29 mouse cellular contexts compared by ENCODE assay signal in genomic region chr1:163657056-163657455, GRCm38 (mm10).
DNase-seq lines count a peak whose midpoint lies in the region; ATAC-seq and TF ChIP-seq lines count a peak whose summit lies in the region.
"Had no signal": no experiment of that assay in that cellular context is flagged by ENCODE, and none has a peak within 500 bp of the region (broad histone marks: within the 10 kb centered on the region; RNA-seq: fewer than 3 reads in every experiment).

No protein-coding gene starts in this region.

- DNase-seq in embryo, embryonic 10 days (ENCODE audit: low spot score), result peak; percentile 22
- no peak for DNase-seq in embryo, embryonic 9.5 days (ENCODE audit: extremely low spot score)
- DNase-seq in 3T3-L1 (ENCODE audit: low read depth, low spot score), result peak; percentile 75
- no peak for DNase-seq in thymus, postnatal 36 days
- no peak for DNase-seq in cerebellum, adult 9-10 months
- DNase-seq: adrenal gland, adult 2 months; adrenal gland, postnatal 14 days; B cell, adult 2 months; cerebellum, adult 11 months; cerebellum, adult 2 months; cerebellum, postnatal 10 days; cerebellum, postnatal 36 days; gastrocnemius, adult 2 months; gastrocnemius, postnatal 14 days; heart, adult 11 months; heart, postnatal 36 days had no signal

- no peak for TF ChIP-seq POLR2A in embryonic fibroblast, embryonic 13.5 days (IDR thresholded peaks at IDR 0.05; ENCODE audit: low read depth, low read length)

- no peak overlapping the region for H3K4me3 ChIP-seq in embryonic facial prominence, embryonic 12.5 days
- H3K4me3 ChIP-seq in embryonic fibroblast, embryonic 13.5 days (ENCODE audit: insufficient read depth, low read length), result no peak overlapping the region
- H3K4me3 ChIP-seq in intestine, embryonic 16.5 days (ENCODE audit: low read length), result no peak overlapping the region
- H3K4me3 ChIP-seq: forebrain, embryonic 10.5 days; forebrain, embryonic 13.5 days; gastrocnemius, adult 2 months; hindbrain, embryonic 10.5 days; hindbrain, embryonic 13.5 days; intestine, embryonic 15.5 days had no signal

- no peaks in the 10 kb centered on the region for H3K36me3 ChIP-seq in embryonic facial prominence, embryonic 12.5 days
- no peaks in the 10 kb centered on the region for H3K36me3 ChIP-seq in intestine, embryonic 16.5 days (ENCODE audit: control insufficient read depth, insufficient read depth, low read length)
- H3K36me3 ChIP-seq: forebrain, embryonic 10.5 days; G1E; hindbrain, embryonic 10.5 days; hindbrain, embryonic 13.5 days; intestine, embryonic 15.5 days had no signal

- WGBS in embryonic facial prominence, embryonic 12.5 days, result 29% methylated on average over 2 of the region's 2 CpGs
- WGBS in intestine, embryonic 16.5 days, result 14% methylated on average over 2 of the region's 2 CpGs

- no peak for ATAC-seq in embryonic facial prominence, embryonic 12.5 days (ENCODE audit: insufficient number of reproducible peaks, insufficient read depth, low FRiP score, low TSS enrichment)
- no peak for ATAC-seq in intestine, embryonic 16.5 days
- ATAC-seq: forebrain, embryonic 13.5 days; forebrain, embryonic 16.5 days; hindbrain, embryonic 16.5 days; intestine, embryonic 15.5 days had no signal

- no peaks in the 10 kb centered on the region for H3K27me3 ChIP-seq in embryonic facial prominence, embryonic 12.5 days
- H3K27me3 ChIP-seq in intestine, embryonic 16.5 days (replicated peaks; ENCODE audit: control insufficient read depth, insufficient read depth, low read length), result no peaks in the 10 kb centered on the region
- H3K27me3 ChIP-seq: CH12.LX; forebrain, embryonic 13.5 days; hindbrain, embryonic 13.5 days; intestine, embryonic 15.5 days had no signal

- peak overlapping the region; percentile 67; the same call in 1 of the 2 replicates for H3K27ac ChIP-seq in embryonic facial prominence, embryonic 12.5 days
- H3K27ac ChIP-seq in embryonic fibroblast, embryonic 13.5 days (ENCODE audit: insufficient read depth, low read length), result peak overlapping the region; percentile 36
- H3K27ac ChIP-seq in intestine, embryonic 16.5 days (ENCODE audit: low read length), result no peak overlapping the region
- H3K27ac ChIP-seq: forebrain, embryonic 10.5 days; forebrain, embryonic 13.5 days; gastrocnemius, adult 2 months; hindbrain, embryonic 10.5 days; hindbrain, embryonic 13.5 days; intestine, embryonic 15.5 days had no signal

- H3K9ac ChIP-seq in embryonic facial prominence, embryonic 12.5 days, result no peak overlapping the region
- no peak overlapping the region for H3K9ac ChIP-seq in intestine, embryonic 16.5 days (ENCODE audit: low read depth, low read length)
- H3K9ac ChIP-seq: forebrain, embryonic 13.5 days; hindbrain, embryonic 13.5 days; intestine, embryonic 15.5 days had no signal

- TF ChIP-seq CTCF in embryonic fibroblast, embryonic 13.5 days (IDR thresholded peaks at IDR 0.05; ENCODE audit: borderline replicate concordance, insufficient read depth, low read length), result no peak

- H3K4me2 ChIP-seq in embryonic facial prominence, embryonic 12.5 days (replicated peaks), result no peak overlapping the region
- no peak overlapping the region for H3K4me2 ChIP-seq in intestine, embryonic 16.5 days (ENCODE audit: low read depth, low read length)
- H3K4me2 ChIP-seq: forebrain, embryonic 13.5 days; heart, embryonic 11.5 days; hindbrain, embryonic 13.5 days; intestine, embryonic 15.5 days had no signal

- peaks cover 18% of the 10 kb centered on the region for H3K4me1 ChIP-seq in embryonic facial prominence, embryonic 12.5 days
- peaks cover 13% of the 10 kb centered on the region for H3K4me1 ChIP-seq in embryonic fibroblast, embryonic 13.5 days (ENCODE audit: control insufficient read depth, insufficient read depth, low read length)
- H3K4me1 ChIP-seq in intestine, embryonic 16.5 days (ENCODE audit: control insufficient read depth, insufficient read depth, low read length), result no peaks in the 10 kb centered on the region
- H3K4me1 ChIP-seq: forebrain, embryonic 10.5 days; forebrain, embryonic 13.5 days; hindbrain, embryonic 10.5 days; hindbrain, embryonic 13.5 days; intestine, embryonic 15.5 days had no signal

- no peaks in the 10 kb centered on the region for H3K9me3 ChIP-seq in embryonic facial prominence, embryonic 12.5 days
- no peaks in the 10 kb centered on the region for H3K9me3 ChIP-seq in intestine, embryonic 16.5 days (ENCODE audit: control insufficient read depth, low read length)
- H3K9me3 ChIP-seq: forebrain, embryonic 10.5 days; forebrain, embryonic 13.5 days; G1E; hindbrain, embryonic 10.5 days; hindbrain, embryonic 13.5 days; intestine, embryonic 15.5 days had no signal

Comparison
In these comparisons a context has a peak if more than half of its experiments do, and no peak if none do; other contexts are left out.
1. DNase-seq: peak in embryo, embryonic 10 days (single experiment) and 3T3-L1 (single experiment); none in embryo, embryonic 9.5 days (single experiment), thymus, postnatal 36 days (0 of 2) and cerebellum, adult 9-10 months (single experiment).